Mouse (Mus musculus): ENCODE results near the gene Ppm1e. TPM values are rescaled to one million over a fixed set of nuclear protein-coding genes. Genes with fewer than 3 reads are reported as not detected.

Ppm1e gene
- polyA plus RNA-seq, 1 experiment from 2014 or later: 20.5 TPM

GRCm38 (mm10) chr11:87296467-87296866 lies 62.4 kb downstream of the Ppm1e start:
- no peaks in the 10 kb centered on the region for H3K9me3 ChIP-seq
- no peak overlapping the region for H3K27ac ChIP-seq
- H3K27me3 ChIP-seq: no peaks in the 10 kb centered on the region
- H3K4me3 ChIP-seq (replicated peaks): no peak overlapping the region
- no peak overlapping the region for H3K9ac ChIP-seq
- H3K36me3 ChIP-seq (replicated peaks): no peaks in the 10 kb centered on the region
- H3K4me2 ChIP-seq: no peak overlapping the region
- WGBS: 93% methylated on average over 6 of the region's 6 CpGs
- peaks cover 6% of the 10 kb centered on the region; the same call in 1 of the 2 replicates for H3K4me1 ChIP-seq
- no peak for ATAC-seq (ENCODE audit: low FRiP score)

- no peak overlapping the region for H3K9ac ChIP-seq
- no peaks in the 10 kb centered on the region for H3K9me3 ChIP-seq
- no peak overlapping the region for H3K4me3 ChIP-seq (replicated peaks)
- no peaks in the 10 kb centered on the region for H3K36me3 ChIP-seq (replicated peaks)
- no peak for ATAC-seq (ENCODE audit: low FRiP score)
- no peaks in the 10 kb centered on the region for H3K27me3 ChIP-seq
- H3K4me1 ChIP-seq: peaks cover 6% of the 10 kb centered on the region; the same call in 1 of the 2 replicates
- no peak overlapping the region for H3K27ac ChIP-seq
- H3K4me2 ChIP-seq: no peak overlapping the region
- 95% methylated on average over 2 of the region's 2 CpGs for WGBS
Measured at GRCm38 (mm10) chr11:87295636-87296035, 63.2 kb downstream of the Ppm1e start.

- Histone ChIP-seq H3K4me1 (no peaks in the 10 kb centered on the region), H3K9ac (no peak overlapping the region), H3K9me3 (no peaks in the 10 kb centered on the region), H3K4me2 (no peak overlapping the region), H3K36me3 (replicated peaks) (no peaks in the 10 kb centered on the region), H3K27ac (no peak overlapping the region), H3K27me3 (no peaks in the 10 kb centered on the region), H3K4me3 (replicated peaks) (no peak overlapping the region)
- ATAC-seq (ENCODE audit: low FRiP score): no peak
- 93% methylated on average over 8 of the region's 8 CpGs for WGBS
Measured at GRCm38 (mm10) chr11:87289313-87289712, 69.5 kb downstream of the Ppm1e start.

- WGBS: 84% methylated on average over 2 of the region's 2 CpGs
- Histone ChIP-seq H3K9me3 (no peaks in the 10 kb centered on the region), H3K27ac (no peak overlapping the region), H3K27me3 (no peaks in the 10 kb centered on the region), H3K9ac (no peak overlapping the region), H3K4me3 (replicated peaks) (no peak overlapping the region), H3K36me3 (replicated peaks) (no peaks in the 10 kb centered on the region), H3K4me2 (no peak overlapping the region), H3K4me1 (no peaks in the 10 kb centered on the region)
- ATAC-seq (ENCODE audit: low FRiP score): no peak
Measured at GRCm38 (mm10) chr11:87286194-87286593, 72.6 kb downstream of the Ppm1e start.

DNA sequence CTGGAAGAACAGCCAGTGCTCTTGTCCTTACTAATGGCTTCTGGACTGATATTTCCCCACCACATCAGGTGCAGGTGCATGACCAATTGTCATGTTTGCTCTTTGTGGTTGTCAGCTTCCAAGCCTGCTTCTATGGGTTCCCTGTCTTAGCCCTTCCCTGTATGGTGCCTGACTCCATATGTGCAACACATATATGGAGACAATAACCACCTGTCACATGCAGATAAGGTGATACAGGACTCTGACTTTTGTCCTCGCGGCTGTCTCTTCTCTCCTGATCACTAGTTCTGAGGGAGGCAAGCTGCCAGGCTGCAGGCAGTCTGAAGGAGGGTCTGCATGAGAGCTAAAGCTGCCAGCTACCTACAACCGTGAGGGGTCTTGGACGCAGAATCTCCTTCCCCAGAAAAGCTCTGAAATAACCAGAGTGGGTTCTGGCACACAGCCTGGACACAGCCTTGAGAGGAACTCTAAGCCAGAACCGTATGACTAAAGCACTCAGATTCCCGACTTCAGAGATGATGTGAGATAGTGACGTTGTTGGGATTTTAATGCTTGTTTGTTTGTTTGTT lies 76.8 kb downstream of the Ppm1e start:
- 90% methylated on average over 7 of the region's 7 CpGs for WGBS
- Histone ChIP-seq H3K27ac (no peak overlapping the region), H3K9me3 (no peaks in the 10 kb centered on the region), H3K4me1 (peaks cover 9% of the 10 kb centered on the region), H3K4me2 (no peak overlapping the region), H3K36me3 (replicated peaks) (no peaks in the 10 kb centered on the region), H3K4me3 (replicated peaks) (no peak overlapping the region), H3K9ac (no peak overlapping the region), H3K27me3 (no peaks in the 10 kb centered on the region)
- ATAC-seq (ENCODE audit: low FRiP score): no peak

DNA sequence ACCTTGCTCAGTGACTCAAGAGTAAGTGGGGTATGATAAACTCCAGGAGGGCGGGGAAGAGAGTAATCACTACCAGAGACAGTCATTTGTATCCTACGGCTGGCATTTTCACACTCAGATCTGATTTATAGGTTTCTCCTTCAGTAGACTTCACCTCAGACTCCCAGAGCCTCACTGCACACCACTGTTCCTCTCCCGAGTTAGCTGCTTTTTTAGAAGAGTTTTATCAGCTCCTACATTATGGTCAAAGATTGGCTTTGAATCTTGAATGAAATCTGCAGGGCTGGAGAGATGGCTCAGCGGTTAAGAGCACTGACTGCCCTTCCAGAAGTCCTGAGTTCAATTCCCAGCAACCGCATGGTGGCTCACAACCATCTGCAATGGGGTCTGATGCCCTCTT lies 79.4 kb downstream of the Ppm1e start:
- WGBS: 87% methylated on average over 5 of the region's 5 CpGs
- no peak for ATAC-seq (ENCODE audit: low FRiP score)
- no peaks in the 10 kb centered on the region for H3K27me3 ChIP-seq
- H3K9ac ChIP-seq: no peak overlapping the region
- no peak overlapping the region for H3K4me3 ChIP-seq (replicated peaks)
- H3K36me3 ChIP-seq (replicated peaks): no peaks in the 10 kb centered on the region
- no peaks in the 10 kb centered on the region for H3K9me3 ChIP-seq
- peaks cover 20% of the 10 kb centered on the region for H3K4me1 ChIP-seq
- H3K4me2 ChIP-seq: no peak overlapping the region
- no peak overlapping the region for H3K27ac ChIP-seq

GRCm38 (mm10) chr11:87278807-87279206 lies 80.0 kb downstream of the Ppm1e start:
- Histone ChIP-seq H3K4me1 (peaks cover 20% of the 10 kb centered on the region), H3K27ac (no peak overlapping the region), H3K4me3 (replicated peaks) (no peak overlapping the region), H3K9ac (no peak overlapping the region), H3K4me2 (no peak overlapping the region), H3K36me3 (replicated peaks) (no peaks in the 10 kb centered on the region), H3K9me3 (no peaks in the 10 kb centered on the region), H3K27me3 (no peaks in the 10 kb centered on the region)
- no peak for ATAC-seq (ENCODE audit: low FRiP score)
- WGBS: 84% methylated on average over 4 of the region's 4 CpGs

DNA sequence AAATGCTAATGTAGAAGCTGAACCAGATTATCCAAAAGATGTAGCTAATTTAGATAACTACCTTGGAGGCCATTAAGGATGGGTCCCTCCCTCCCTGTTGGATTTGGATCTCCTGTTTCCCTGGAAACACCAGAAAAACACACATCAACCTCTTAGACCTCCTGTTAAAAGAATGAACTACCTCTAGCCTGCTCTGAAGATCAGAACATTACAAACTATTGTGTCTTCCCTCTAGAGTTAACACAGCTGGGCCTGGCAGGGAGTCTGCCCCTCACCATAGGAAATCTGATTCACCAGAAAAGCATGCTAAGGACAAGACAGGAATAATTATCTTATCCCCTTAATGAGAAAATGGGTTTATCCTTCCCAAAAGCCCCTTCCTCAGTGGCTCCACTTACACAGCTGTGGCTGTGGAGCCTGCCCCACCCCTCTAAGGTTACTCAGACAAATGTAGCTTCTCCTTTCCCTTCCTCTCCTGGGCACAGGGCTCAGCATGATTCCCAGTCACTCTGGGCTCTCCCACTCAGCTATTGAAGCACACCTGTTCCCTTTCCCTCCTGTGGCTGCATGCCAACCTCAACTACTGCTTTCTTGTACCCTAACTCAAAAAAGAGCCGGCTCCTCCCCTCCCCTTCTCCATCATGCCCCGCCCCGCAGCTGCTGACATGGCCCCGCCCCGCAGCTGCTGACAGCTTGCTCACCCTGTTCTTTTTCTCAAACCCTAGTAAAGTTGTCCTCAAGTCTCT lies 82.4 kb downstream of the Ppm1e start:
- Histone ChIP-seq H3K27ac (peak overlapping the region; percentile 57), H3K9me3 (no peaks in the 10 kb centered on the region), H3K4me1 (peaks cover 20% of the 10 kb centered on the region), H3K9ac (no peak overlapping the region), H3K4me2 (no peak overlapping the region), H3K36me3 (replicated peaks) (no peaks in the 10 kb centered on the region), H3K27me3 (no peaks in the 10 kb centered on the region), H3K4me3 (replicated peaks) (no peak overlapping the region)
- 2% methylated on average over 5 of the region's 5 CpGs for WGBS
- peak; percentile 73 for ATAC-seq (ENCODE audit: low FRiP score)

DNA sequence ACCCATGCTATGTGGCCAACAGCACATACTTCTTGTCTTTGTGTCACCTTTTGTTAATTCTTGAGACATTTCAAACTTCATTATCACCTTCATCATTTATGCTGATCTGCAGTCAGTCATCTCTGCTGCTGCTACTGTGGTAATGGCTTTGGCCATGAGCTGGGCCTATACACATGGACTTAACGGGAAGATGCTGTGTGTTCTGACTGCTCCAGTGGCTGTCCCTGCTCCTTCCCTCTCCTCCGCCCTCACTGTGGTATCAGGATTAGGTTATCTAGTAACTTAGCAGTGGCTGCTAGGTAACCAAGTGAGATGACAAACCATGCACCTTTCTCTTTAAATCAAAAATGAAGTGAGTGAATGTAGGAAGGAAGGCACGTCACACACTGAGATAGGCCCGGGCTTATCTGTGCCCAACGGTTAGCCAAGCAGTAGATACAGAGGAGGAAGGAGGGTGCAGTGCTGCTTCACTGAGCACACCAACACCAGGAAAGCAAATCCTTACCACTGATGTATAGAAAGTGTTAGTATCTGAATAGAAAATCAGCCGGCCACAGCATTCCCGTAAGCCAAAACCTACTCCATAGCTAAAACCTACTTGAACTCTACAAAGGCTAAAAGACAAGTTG lies 83.3 kb downstream of the Ppm1e start:
- no peak for ATAC-seq (ENCODE audit: low FRiP score)
- Histone ChIP-seq H3K27me3 (no peaks in the 10 kb centered on the region), H3K4me2 (no peak overlapping the region), H3K9me3 (no peaks in the 10 kb centered on the region), H3K4me3 (replicated peaks) (no peak overlapping the region), H3K27ac (peak overlapping the region; percentile 57; the same call in 1 of the 2 replicates), H3K9ac (no peak overlapping the region), H3K4me1 (peaks cover 24% of the 10 kb centered on the region), H3K36me3 (replicated peaks) (no peaks in the 10 kb centered on the region)
- WGBS: 79% methylated on average over 7 of the region's 7 CpGs

- Histone ChIP-seq H3K27ac (no peak overlapping the region), H3K9ac (no peak overlapping the region), H3K4me1 (peaks cover 21% of the 10 kb centered on the region), H3K36me3 (replicated peaks) (no peaks in the 10 kb centered on the region), H3K9me3 (no peaks in the 10 kb centered on the region), H3K27me3 (no peaks in the 10 kb centered on the region), H3K4me3 (replicated peaks) (no peak overlapping the region), H3K4me2 (no peak overlapping the region)
- 87% methylated on average over 5 of the region's 5 CpGs for WGBS
- ATAC-seq (ENCODE audit: low FRiP score): no peak
Measured at GRCm38 (mm10) chr11:87272725-87273124, 86.1 kb downstream of the Ppm1e start.

DNA sequence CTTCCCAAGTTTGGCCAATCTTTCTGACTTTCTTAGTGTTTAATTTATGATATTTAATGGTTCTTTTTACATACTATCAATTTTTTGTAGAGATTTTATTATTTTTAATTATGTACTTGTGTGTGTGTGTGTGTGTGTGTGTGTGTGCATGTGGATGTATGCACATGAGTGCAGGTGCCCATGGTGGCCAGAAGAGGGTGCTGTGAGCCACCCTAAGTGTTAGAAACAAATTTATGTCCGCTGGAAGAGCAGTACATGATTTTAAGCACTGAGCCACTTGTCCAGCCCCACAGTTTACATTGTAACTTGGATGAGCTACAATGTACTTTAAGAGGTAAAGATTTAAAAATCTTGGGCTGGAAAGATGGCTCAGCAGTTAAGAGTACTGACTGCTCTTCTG lies 87.3 kb downstream of the Ppm1e start:
- Histone ChIP-seq H3K36me3 (replicated peaks) (no peaks in the 10 kb centered on the region), H3K4me3 (replicated peaks) (no peak overlapping the region), H3K4me2 (no peak overlapping the region), H3K27me3 (no peaks in the 10 kb centered on the region), H3K9me3 (no peaks in the 10 kb centered on the region), H3K9ac (no peak overlapping the region), H3K27ac (no peak overlapping the region), H3K4me1 (peaks cover 12% of the 10 kb centered on the region)
- 96% methylated on average over 1 of the region's 1 CpGs for WGBS
- no peak for ATAC-seq (ENCODE audit: low FRiP score)

GRCm38 (mm10) chr11:87270958-87271357 lies 87.9 kb downstream of the Ppm1e start:
- Histone ChIP-seq H3K9ac (no peak overlapping the region), H3K27ac (peak overlapping the region; percentile 73), H3K9me3 (no peaks in the 10 kb centered on the region), H3K4me1 (peaks cover 7% of the 10 kb centered on the region), H3K36me3 (replicated peaks) (no peaks in the 10 kb centered on the region), H3K4me2 (no peak overlapping the region), H3K4me3 (replicated peaks) (no peak overlapping the region), H3K27me3 (no peaks in the 10 kb centered on the region)
- 0% methylated on average over 2 of the region's 2 CpGs for WGBS
- ATAC-seq (ENCODE audit: low FRiP score): no peak
